Mouse (Mus musculus) ovary, adult 10 weeks (tissue): ENCODE results near the gene Zfp667. TPM values are rescaled to one million over a fixed set of nuclear protein-coding genes. Genes with fewer than 3 reads are reported as not detected.

Experiments used
- polyA plus RNA-seq: library from polyadenylated mRNA; stranded (reverse); fragments of 350-450 nt; fragmentation: Illumina TruSeq; extraction: RNeasy Lipid Tissue Mini Kit (QIAGEN cat#74804); gene quantifications from one replicate; pipeline ENCODE4 v1.2.3, GENCODE M21; 2014

Zfp667 gene
- polyA plus RNA-seq: 19.4 TPM

GRCm38 (mm10) chr7:6285842-6286705, at the start of gene Zfp667:
Zfp667 (plus strand) TSS chr7:6286579.

DNA sequence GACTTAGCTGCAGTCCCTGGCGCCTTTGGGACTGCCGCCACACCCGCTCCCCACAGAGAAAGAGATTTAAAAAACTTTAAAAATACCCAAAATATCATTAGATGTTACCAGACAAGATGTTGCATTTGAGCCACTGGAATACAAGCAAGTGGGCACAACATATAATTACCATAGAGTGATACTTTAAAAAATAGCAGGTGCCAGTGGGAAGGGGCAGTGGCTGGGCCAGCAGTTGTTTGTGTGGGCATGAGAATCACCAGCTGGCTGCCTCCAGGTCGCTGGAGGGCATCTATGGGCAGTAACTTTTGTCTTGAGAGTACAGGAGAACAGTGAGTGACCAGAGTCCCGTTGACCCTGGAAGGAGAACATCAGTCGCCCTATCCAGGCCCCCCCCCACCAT, 34.0 kb upstream of the Zfp667 start, which contains the start of gene Epp13:
TSS of gene Epp13 (plus strand) at position 301 of the 400 bp plus-strand sequence.

DNA sequence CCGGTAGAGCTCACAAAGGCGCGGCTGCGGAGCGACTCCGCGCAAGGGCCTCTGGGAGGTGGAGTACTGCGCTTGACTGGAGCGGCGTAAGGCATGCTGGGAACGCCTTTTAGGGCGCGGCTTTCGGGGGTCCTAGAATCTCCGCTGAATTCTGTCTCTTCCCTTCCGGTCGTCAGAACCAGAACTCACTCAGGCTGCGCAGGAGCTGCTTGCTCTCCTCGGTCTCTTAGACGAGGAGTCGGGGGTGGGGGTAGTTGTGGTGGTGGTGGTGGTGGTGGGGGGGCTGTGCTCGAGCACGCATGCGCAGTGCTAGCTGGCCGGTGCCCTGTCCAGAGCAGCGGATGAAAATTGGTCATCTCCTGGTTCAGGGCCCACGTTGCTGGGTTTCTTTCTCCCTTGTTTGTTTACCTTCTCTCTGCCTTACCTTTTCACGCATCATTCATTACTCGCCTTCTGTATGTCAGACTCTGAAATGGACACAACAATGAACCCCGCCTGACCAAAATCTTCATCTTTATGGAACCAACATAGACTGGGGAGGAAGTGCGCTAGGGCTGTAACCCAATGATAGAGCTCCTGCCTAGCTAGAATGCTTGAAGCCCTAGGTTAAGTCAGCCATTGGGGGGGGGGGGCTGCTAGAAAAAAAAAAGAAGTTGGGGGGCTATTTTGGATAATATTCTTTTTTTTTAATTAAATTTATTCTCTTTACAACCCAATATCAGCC, 45.0 kb downstream of the Zfp667 start, which contains the start of gene Zfp583:
TSS of gene Zfp583 (minus strand) at position 53 of the 724 bp plus-strand sequence.

GRCm38 (mm10) chr7:6343501-6344071, 57.2 kb downstream of the Zfp667 start, which contains the start of gene Gm3854:
Gm3854 (plus strand) TSS chr7:6343759.

Other genes with a start within 250 kb of the Zfp667 start
- 2.6 TPM for gene Nlrp4c, start 241.4 kb upstream of the Zfp667 start, polyA plus RNA-seq
- 7.2 TPM for gene Zfp787, start 130.6 kb upstream of the Zfp667 start, polyA plus RNA-seq
- gene Zfp444, start 114.4 kb upstream of the Zfp667 start, polyA plus RNA-seq: 7.1 TPM
- not detected for gene Galp, start 89.5 kb upstream of the Zfp667 start, polyA plus RNA-seq
- not detected for gene Zscan5b, start 64.3 kb upstream of the Zfp667 start, polyA plus RNA-seq
- 0.54 TPM for gene Epp13, start 33.9 kb upstream of the Zfp667 start, polyA plus RNA-seq
- gene Zfp583, start 44.7 kb downstream of the Zfp667 start, polyA plus RNA-seq: 18.5 TPM
- gene Gm3854, start 57.2 kb downstream of the Zfp667 start, polyA plus RNA-seq: 1.7 TPM
- gene Zfp78, start 76.7 kb downstream of the Zfp667 start, polyA plus RNA-seq: 7.6 TPM
- 10.3 TPM for gene Zfp28, start 96.7 kb downstream of the Zfp667 start, polyA plus RNA-seq
- gene Smim17, start 112.1 kb downstream of the Zfp667 start, polyA plus RNA-seq: not detected
- not detected for gene Gm20715, start 123.7 kb downstream of the Zfp667 start, polyA plus RNA-seq
- gene Olfr1344, start 152.1 kb downstream of the Zfp667 start, polyA plus RNA-seq: not detected
- gene Olfr1336, start 169.6 kb downstream of the Zfp667 start, polyA plus RNA-seq: not detected
- not detected for gene Olfr1346, start 180.5 kb downstream of the Zfp667 start, polyA plus RNA-seq
- gene Olfr5, start 200.4 kb downstream of the Zfp667 start, polyA plus RNA-seq: not detected
- gene Olfr1347, start 213.2 kb downstream of the Zfp667 start, polyA plus RNA-seq: not detected
- gene Olfr1348, start 222.2 kb downstream of the Zfp667 start, polyA plus RNA-seq: not detected
- not detected for gene Olfr1349, start 236.4 kb downstream of the Zfp667 start, polyA plus RNA-seq